In genomic region chr11:50212060-50212739, GRCm38 (mm10) we compare ENCODE assay signal across 8 mouse cellular contexts. TPM values are rescaled to one million over a fixed set of nuclear protein-coding genes. Genes with fewer than 3 reads are reported as not detected.
DNase-seq lines count a peak whose midpoint lies in the region; ATAC-seq and TF ChIP-seq lines count a peak whose summit lies in the region.

No protein-coding gene starts in this region.

- no peak for TF ChIP-seq POLR2A in kidney, adult 2 months (IDR thresholded peaks at IDR 0.05; ENCODE audit: low read depth, low read length)

- no peaks in the 10 kb centered on the region for H3K9me3 ChIP-seq in heart, postnatal 0 days (replicated peaks; ENCODE audit: control insufficient read depth, low read length)
- H3K9me3 ChIP-seq in embryonic facial prominence, embryonic 10.5 days = no peaks in the 10 kb centered on the region

- H3K27me3 ChIP-seq in kidney, adult 2 months (replicated peaks; ENCODE audit: control insufficient read depth, insufficient read depth, low read length) = no peaks in the 10 kb centered on the region
- H3K27me3 ChIP-seq in heart, postnatal 0 days (ENCODE audit: control insufficient read depth, insufficient read depth, low read length) = no peaks in the 10 kb centered on the region
- H3K27me3 ChIP-seq in embryonic facial prominence, embryonic 10.5 days (replicated peaks; ENCODE audit: low read depth, poor library complexity, severe bottlenecking) = no peaks in the 10 kb centered on the region

- H3K36me3 ChIP-seq in kidney, adult 2 months (ENCODE audit: control insufficient read depth, insufficient read depth, low read length) = peaks cover 3% of the 10 kb centered on the region; the same call in 1 of the 2 replicates
- H3K36me3 ChIP-seq in heart, postnatal 0 days (replicated peaks; ENCODE audit: control insufficient read depth, insufficient read depth, low read length) = peaks cover 10% of the 10 kb centered on the region
- H3K36me3 ChIP-seq in embryonic facial prominence, embryonic 10.5 days (replicated peaks) = peaks cover 15% of the 10 kb centered on the region

- TF ChIP-seq CTCF in kidney, adult 2 months (conservative IDR thresholded peaks at IDR 0.05; ENCODE audit: insufficient read depth, insufficient read length, low read depth, low read length) = no peak
- no peak for TF ChIP-seq CTCF in heart, postnatal 0 days (IDR thresholded peaks at IDR 0.05; ENCODE audit: low read depth)

- WGBS in kidney, adult 2 months = 39% methylated on average over 3 of the region's 3 CpGs
- 60% methylated on average over 3 of the region's 3 CpGs for WGBS in heart, postnatal 0 days
- 74% methylated on average over 3 of the region's 3 CpGs for WGBS in embryonic facial prominence, embryonic 10.5 days

- peak overlapping the region; percentile 9; the same call in 1 of the 2 replicates for H3K4me3 ChIP-seq in kidney, adult 2 months (ENCODE audit: insufficient read depth, low read depth, low read length)
- H3K4me3 ChIP-seq in heart, postnatal 0 days (ENCODE audit: low read depth, low read length) = peak overlapping the region; percentile 1; the same call in 1 of the 2 replicates
- no peak overlapping the region for H3K4me3 ChIP-seq in embryonic facial prominence, embryonic 10.5 days

- peak overlapping the region; percentile 98 for H3K27ac ChIP-seq in kidney, adult 2 months (ENCODE audit: insufficient read depth, low read depth, low read length)
- peak overlapping the region; percentile 93 for H3K27ac ChIP-seq in heart, postnatal 0 days (ENCODE audit: low read depth)
- H3K27ac ChIP-seq in embryonic facial prominence, embryonic 10.5 days (replicated peaks) = no peak overlapping the region

- no peak for TF ChIP-seq EP300 in heart, postnatal 0 days (IDR thresholded peaks at IDR 0.05; ENCODE audit: low read depth)

- peak overlapping the region; percentile 29; the same call in 1 of the 2 replicates for H3K4me2 ChIP-seq in heart, postnatal 0 days (ENCODE audit: low read depth, low read length)

- no peak overlapping the region for H3K9ac ChIP-seq in heart, postnatal 0 days (replicated peaks; ENCODE audit: low read depth, low read length)

- peak; percentile 37 for DNase-seq in cerebellum, adult 9-10 months
- DNase-seq in cerebellum, postnatal 25 days = no peak
- peak; percentile 40 for DNase-seq in kidney, adult 2 months
- no peak for DNase-seq in kidney, postnatal 36 days
- peak; percentile 50 for DNase-seq in A20 (ENCODE audit: low read depth, low spot score)
- no peak for DNase-seq in heart, postnatal 0 days (ENCODE audit: low spot score)
- DNase-seq in urinary bladder, postnatal 25 days (ENCODE audit: low spot score) = no peak
- no peak for DNase-seq in embryonic facial prominence, embryonic 10.5 days (ENCODE audit: low spot score)

- ATAC-seq in heart, postnatal 0 days (ENCODE audit: insufficient read depth, low read depth) = no peak

- H3K4me1 ChIP-seq in kidney, adult 2 months (ENCODE audit: control insufficient read depth, insufficient read depth, low read length) = peaks cover 40% of the 10 kb centered on the region
- H3K4me1 ChIP-seq in heart, postnatal 0 days (ENCODE audit: control insufficient read depth, insufficient read depth) = peaks cover 55% of the 10 kb centered on the region
- H3K4me1 ChIP-seq in embryonic facial prominence, embryonic 10.5 days = peaks cover 37% of the 10 kb centered on the region

RNA-seq across cellular contexts. Expression of gene Mgat4b, which starts 1.5 kb away (rescaled TPM):
- polyA plus RNA-seq in kidney, adult 2 months (2012; rRNA removed) = 85.4 and 105 TPM in 2 replicates
- 69.2 and 90.6 TPM in 2 replicates for total RNA-seq in heart, postnatal 0 days (2014; rRNA removed; ENCODE audit: low replicate concordance)
- 39.4 and 39.6 TPM in 2 replicates for polyA plus RNA-seq in heart, postnatal 0 days (2015; fragmentation: Nextera tagmentation; extraction: Ambion mirVana)
- polyA plus RNA-seq in embryonic facial prominence, embryonic 10.5 days (2016; fragmentation: Nextera tagmentation; extraction: Ambion mirVana) = 22.6 and 23.5 TPM in 2 replicates

RNA-seq across cellular contexts. Expression of gene Sqstm1, which starts 1.6 kb away (rescaled TPM):
- 337 and 344 TPM in 2 replicates for polyA plus RNA-seq in kidney, adult 2 months (2012; rRNA removed)
- total RNA-seq in heart, postnatal 0 days (2014; rRNA removed; ENCODE audit: low replicate concordance) = 236 and 249 TPM in 2 replicates
- polyA plus RNA-seq in heart, postnatal 0 days (2015; fragmentation: Nextera tagmentation; extraction: Ambion mirVana) = 244 and 267 TPM in 2 replicates
- polyA plus RNA-seq in embryonic facial prominence, embryonic 10.5 days (2016; fragmentation: Nextera tagmentation; extraction: Ambion mirVana) = 130 and 131 TPM in 2 replicates

RNA-seq across cellular contexts. Expression of gene Ltc4s, which starts 26.2 kb away (rescaled TPM):
- polyA plus RNA-seq in kidney, adult 2 months (2012; rRNA removed) = 33.8 and 46.3 TPM in 2 replicates
- total RNA-seq in heart, postnatal 0 days (2014; rRNA removed; ENCODE audit: low replicate concordance) = 5.1 TPM in 1 of 2 replicates, not detected in the other
- 2.2 TPM in 2 replicates for polyA plus RNA-seq in heart, postnatal 0 days (2015; fragmentation: Nextera tagmentation; extraction: Ambion mirVana)
- 0.75 and 1.4 TPM in 2 replicates for polyA plus RNA-seq in embryonic facial prominence, embryonic 10.5 days (2016; fragmentation: Nextera tagmentation; extraction: Ambion mirVana)

RNA-seq across cellular contexts. Expression of gene Mrnip, which starts 38.0 kb away (rescaled TPM):
- 21.0 and 21.1 TPM in 2 replicates for polyA plus RNA-seq in kidney, adult 2 months (2012; rRNA removed)
- total RNA-seq in heart, postnatal 0 days (2014; rRNA removed; ENCODE audit: low replicate concordance) = 6.3 and 18.6 TPM in 2 replicates
- 7.7 and 7.9 TPM in 2 replicates for polyA plus RNA-seq in heart, postnatal 0 days (2015; fragmentation: Nextera tagmentation; extraction: Ambion mirVana)
- 24.1 and 27.3 TPM in 2 replicates for polyA plus RNA-seq in embryonic facial prominence, embryonic 10.5 days (2016; fragmentation: Nextera tagmentation; extraction: Ambion mirVana)

Comparison
In these comparisons a context has a peak if more than half of its experiments do, and no peak if none do; other contexts are left out.
1. DNase-seq: peak in cerebellum, adult 9-10 months (single experiment), kidney, adult 2 months (single experiment) and A20 (single experiment); none in cerebellum, postnatal 25 days (0 of 2), kidney, postnatal 36 days (0 of 2), heart, postnatal 0 days (single experiment), urinary bladder, postnatal 25 days (single experiment) and embryonic facial prominence, embryonic 10.5 days (single experiment).
2. RNA of gene Ltc4s, which starts 26.2 kb away (polyA plus RNA-seq): 33.8 to 46.3 TPM in kidney, adult 2 months; 2.2 TPM in heart, postnatal 0 days and 0.75 to 1.4 TPM in embryonic facial prominence, embryonic 10.5 days; every median in the first group is over 10 times any median in the second.